Mouse (Mus musculus) liver, adult 2 months (tissue): Measurements from ENCODE around the gene Slc4a3. TPM values are rescaled to one million over a fixed set of nuclear protein-coding genes. Genes with fewer than 3 reads are reported as not detected.
A peak's percentile ranks its signal among the peaks of the same experiment; 100 is the strongest.

Source experiments
- DNase-seq: peaks from one replicate; pipeline ENCODE4 v3.0.0-alpha.2; 2011; ENCODE audit warnings: low read depth, low spot score; ENCODE audit errors: extremely low read depth
- H3K27ac ChIP-seq: fragments of 200-500 bp; replicated peaks from 2 replicates; pipeline ENCODE4 v1.5.1; 2012; ENCODE audit warnings: low read depth, mild to moderate bottlenecking, control low read depth, inconsistent platforms, low read length; ENCODE audit not compliant: insufficient read depth
- H3K27me3 ChIP-seq: fragments of 200-500 bp; 2 replicates; pipeline ENCODE4 v1.6.1; 2012; ENCODE audit warnings: mild to moderate bottlenecking, moderate library complexity, low read length, inconsistent platforms; ENCODE audit not compliant: control insufficient read depth, insufficient read depth
- H3K36me3 ChIP-seq: fragments of 200-500 bp; 2 replicates; pipeline ENCODE4 v1.6.1; 2012; ENCODE audit warnings: low read length, inconsistent platforms; ENCODE audit not compliant: control insufficient read depth, insufficient read depth
- H3K4me1 ChIP-seq: fragments of 200-500 bp; 2 replicates; pipeline ENCODE4 v1.6.1; 2011; ENCODE audit warnings: low read length; ENCODE audit not compliant: control insufficient read depth, insufficient read depth
- H3K4me3 ChIP-seq: fragments of 200-500 bp; 2 replicates; pipeline ENCODE4 v1.5.1; 2011; ENCODE audit warnings: low read depth, mild to moderate bottlenecking, control low read depth, low read length, moderate library complexity; ENCODE audit not compliant: insufficient read depth
- H3K79me2 ChIP-seq: fragments of 200-500 bp; 2 replicates; pipeline ENCODE4 v1.6.1; 2012; ENCODE audit warnings: inconsistent platforms, mild to moderate bottlenecking, low read length, moderate library complexity; ENCODE audit not compliant: control insufficient read depth, insufficient read depth
- H3K9ac ChIP-seq: fragments of 200-500 bp; 2 replicates; pipeline ENCODE4 v1.6.1; 2012; ENCODE audit warnings: low read depth, mild to moderate bottlenecking, control low read depth, inconsistent platforms, low read length
- CTCF ChIP-seq: fragments of 200-500 bp; IDR thresholded peaks from 2 replicates; pipeline ENCODE4 v1.5.1; 2011; ENCODE audit warnings: low read depth, low read length, control low read depth
- POLR2A ChIP-seq: fragments of 200-500 bp; IDR thresholded peaks from 2 replicates; pipeline ENCODE4 v1.6.1; 2011; ENCODE audit warnings: low read length, control low read depth; ENCODE audit not compliant: insufficient read depth; ENCODE audit errors: extremely low read depth
- whole genome bisulfite sequencing: fragments of 180-500 bp; shearing (Covaris S2); methylation state at CpG from one replicate; pipeline ENCODE4 v1.1.7; 2018; 5-methylcytosine and 5-hydroxymethylcytosine counted together
- polyA plus RNA-seq: library from polyadenylated mRNA; depleted of rRNA; stranded (reverse); fragments of >200 nt; gene quantifications from 2 replicates; pipeline ENCODE4 v1.2.3, GENCODE M21; 2012
- total RNA-seq: library from RNA; depleted of rRNA; stranded (reverse); fragments of >200 nt; gene quantifications from 2 replicates; pipeline ENCODE4 v1.2.3, GENCODE M21; 2014

The Slc4a3 gene
- total and polyA plus RNA-seq, 2 experiments: 0.37 to 0.76 TPM

DNA sequence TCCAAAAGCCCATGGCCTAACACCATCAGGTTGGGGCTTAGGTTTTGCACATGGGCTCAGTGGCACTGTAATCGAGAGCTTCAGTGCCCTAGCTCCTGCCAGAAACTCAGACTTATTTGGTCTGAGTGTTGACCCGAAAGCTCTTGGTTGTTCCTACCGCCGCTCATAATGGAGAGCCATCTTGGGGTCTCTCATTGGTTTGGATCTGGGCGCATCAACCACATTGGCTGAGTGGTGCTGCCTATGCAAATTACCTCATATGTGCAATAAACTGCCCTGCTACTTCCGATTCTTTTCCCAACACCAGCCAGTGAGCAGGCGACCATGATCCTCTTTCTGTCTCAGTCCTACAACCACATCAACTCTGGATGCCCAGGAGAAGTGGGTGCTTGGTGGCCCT, 47.9 kb downstream of the Slc4a3 start:
- Histone ChIP-seq H3K36me3 (no peaks in the 10 kb centered on the region), H3K4me3 (no peak overlapping the region), H3K27me3 (peaks cover 19% of the 10 kb centered on the region; the same call in 1 of the 2 replicates), H3K79me2 (no peaks in the 10 kb centered on the region), H3K4me1 (no peaks in the 10 kb centered on the region), H3K27ac (no peak overlapping the region), H3K9ac (no peak overlapping the region)
- TF ChIP-seq CTCF (no peak), POLR2A (no peak)
- DNase-seq: no peak
- WGBS: 92% methylated on average over 7 of the region's 7 CpGs

DNA sequence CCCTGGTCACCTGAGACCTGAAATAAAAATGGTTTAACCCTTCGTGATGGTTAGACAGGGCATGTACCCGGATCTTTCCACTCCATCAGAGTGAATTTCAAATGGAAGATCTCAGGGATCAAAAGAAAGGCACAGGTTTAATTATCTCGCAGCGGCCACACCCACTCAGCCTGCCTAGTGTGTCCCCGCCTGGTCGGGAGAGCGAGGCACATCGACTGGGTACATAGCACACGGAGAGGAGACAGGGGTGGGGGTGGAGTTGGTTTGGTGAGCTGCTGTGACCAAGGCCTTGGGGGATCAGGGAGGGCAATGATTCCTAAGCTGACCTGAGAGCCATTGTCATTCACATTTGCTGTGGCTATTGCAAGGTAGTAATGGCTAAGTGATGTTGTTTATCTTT, 48.8 kb downstream of the Slc4a3 start:
- no peaks in the 10 kb centered on the region for H3K4me1 ChIP-seq
- no peak overlapping the region for H3K27ac ChIP-seq
- no peak for DNase-seq

DNA sequence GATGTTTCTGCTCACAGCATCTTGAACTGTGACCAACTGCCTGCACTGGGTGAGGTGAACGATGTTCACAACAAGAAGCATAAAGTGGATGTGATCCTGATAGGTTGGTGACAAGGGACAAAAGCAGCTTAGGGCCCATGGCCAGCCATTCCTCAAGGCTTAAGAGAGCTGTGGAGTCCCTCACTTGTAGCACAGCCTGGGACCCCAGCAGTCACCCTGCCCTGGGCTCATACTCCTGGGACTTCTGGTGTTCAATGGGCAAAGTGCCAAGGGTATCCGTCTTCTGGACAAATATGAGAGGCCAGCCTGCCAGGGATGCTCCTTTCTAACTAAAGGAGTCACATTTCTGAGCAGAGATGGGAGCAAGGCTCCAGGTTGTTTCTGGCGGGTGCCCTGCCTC, 49.9 kb downstream of the Slc4a3 start:
- Histone ChIP-seq H3K36me3 (no peaks in the 10 kb centered on the region), H3K4me1 (no peaks in the 10 kb centered on the region), H3K79me2 (no peaks in the 10 kb centered on the region), H3K9ac (no peak overlapping the region), H3K27ac (no peak overlapping the region), H3K27me3 (peaks cover 18% of the 10 kb centered on the region; the same call in 1 of the 2 replicates), H3K4me3 (no peak overlapping the region)
- TF ChIP-seq POLR2A: no peak
- TF ChIP-seq CTCF: no peak
- no peak for DNase-seq
- WGBS: 64% methylated on average over 3 of the region's 3 CpGs

More for the DNA sequence above, 48.8 kb downstream of the Slc4a3 start:
- TF ChIP-seq POLR2A (no peak), CTCF (no peak)
- WGBS: 44% methylated on average over 9 of the region's 9 CpGs
- Histone ChIP-seq H3K36me3 (no peaks in the 10 kb centered on the region), H3K79me2 (no peaks in the 10 kb centered on the region), H3K4me3 (no peak overlapping the region), H3K27me3 (peaks cover 19% of the 10 kb centered on the region; the same call in 1 of the 2 replicates), H3K9ac (no peak overlapping the region)

DNA sequence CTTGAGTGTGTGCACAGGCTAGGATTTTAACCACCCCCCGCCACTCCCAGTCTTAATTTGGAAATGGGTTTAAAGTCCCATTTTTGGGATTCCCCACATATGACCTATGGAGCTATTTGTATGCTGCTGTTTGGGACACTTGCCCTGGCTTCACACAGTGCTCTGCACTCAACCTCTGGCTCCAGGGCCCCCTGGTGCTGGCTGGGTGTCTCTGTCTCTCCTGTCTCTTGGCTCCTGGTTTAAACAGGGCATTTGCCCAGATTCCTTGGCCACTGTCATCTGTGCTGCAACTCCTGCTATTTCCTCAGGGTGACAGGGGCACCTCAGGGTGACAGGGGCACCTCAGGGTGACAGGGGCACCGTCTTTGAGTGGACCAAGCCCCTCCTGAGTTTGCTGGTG, 50.8 kb downstream of the Slc4a3 start:
- no peak overlapping the region for H3K27ac ChIP-seq
- H3K27me3 ChIP-seq: peaks cover 16% of the 10 kb centered on the region; the same call in 1 of the 2 replicates
- TF ChIP-seq CTCF: no peak
- no peak for TF ChIP-seq POLR2A
- 92% methylated on average over 2 of the region's 2 CpGs for WGBS
- DNase-seq: no peak
- H3K36me3 ChIP-seq: no peaks in the 10 kb centered on the region
- H3K79me2 ChIP-seq: no peaks in the 10 kb centered on the region
- H3K4me3 ChIP-seq: no peak overlapping the region
- H3K4me1 ChIP-seq: no peaks in the 10 kb centered on the region
- no peak overlapping the region for H3K9ac ChIP-seq

DNA sequence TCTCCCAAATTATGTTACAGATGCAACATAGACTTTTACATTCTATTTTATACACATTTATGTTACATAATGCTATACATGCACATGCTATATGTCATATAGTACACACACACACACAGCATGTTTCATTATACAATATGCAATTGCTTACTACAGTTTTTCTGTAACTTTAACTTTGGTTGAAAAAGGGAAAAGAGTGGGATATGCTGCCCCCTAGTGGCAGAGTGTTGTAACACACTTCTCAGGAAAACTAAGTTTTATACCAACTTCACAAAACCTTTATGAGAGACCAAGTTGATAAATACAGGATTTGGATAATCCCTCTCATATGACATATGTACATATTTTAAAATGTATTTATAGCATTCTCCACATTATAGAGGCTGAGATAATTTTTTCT, 51.6 kb downstream of the Slc4a3 start:
- no peak overlapping the region for H3K27ac ChIP-seq
- H3K36me3 ChIP-seq: no peaks in the 10 kb centered on the region
- no peaks in the 10 kb centered on the region for H3K4me1 ChIP-seq
- H3K27me3 ChIP-seq: peaks cover 12% of the 10 kb centered on the region; the same call in 1 of the 2 replicates
- no peak overlapping the region for H3K9ac ChIP-seq
- DNase-seq: peak; percentile 22
- no peak overlapping the region for H3K4me3 ChIP-seq
- TF ChIP-seq CTCF: peak; percentile 39; the same call in 1 of the 2 replicates
- no peak for TF ChIP-seq POLR2A
- no peaks in the 10 kb centered on the region for H3K79me2 ChIP-seq

DNA sequence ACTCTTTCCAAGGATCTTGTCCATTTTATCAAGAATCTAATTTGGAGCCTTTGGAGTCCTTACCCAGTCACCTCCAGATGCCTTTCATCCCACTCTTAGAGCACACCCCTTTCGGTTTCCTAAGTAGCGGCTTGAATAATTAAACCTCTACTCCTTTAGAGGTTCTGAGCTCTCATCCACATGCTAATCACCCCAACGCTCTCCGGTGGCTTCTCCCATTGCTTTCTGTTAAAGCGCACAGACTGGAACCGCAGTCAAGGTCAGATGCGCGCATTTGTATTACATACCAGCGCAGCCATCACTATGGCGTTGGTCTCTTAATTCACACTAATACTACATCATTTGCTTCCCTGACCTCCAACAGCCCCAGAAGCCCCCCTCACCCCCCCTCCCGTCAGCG, 55.7 kb downstream of the Slc4a3 start:
- no peak overlapping the region for H3K9ac ChIP-seq
- no peak for DNase-seq
- 28% methylated on average over 12 of the region's 12 CpGs for WGBS
- no peaks in the 10 kb centered on the region for H3K79me2 ChIP-seq
- H3K4me1 ChIP-seq: no peaks in the 10 kb centered on the region
- H3K36me3 ChIP-seq: no peaks in the 10 kb centered on the region
- TF ChIP-seq POLR2A (no peak), CTCF (no peak)
- H3K27me3 ChIP-seq: peaks cover 3% of the 10 kb centered on the region; the same call in 1 of the 2 replicates
- no peak overlapping the region for H3K4me3 ChIP-seq
- no peak overlapping the region for H3K27ac ChIP-seq
